Mouse (Mus musculus): Measurements from ENCODE around the gene Camta1. TPM values are rescaled to one million over a fixed set of nuclear protein-coding genes. Genes with fewer than 3 reads are reported as not detected.

The Camta1 gene
- polyA plus RNA-seq, 1 experiment = 13.4 TPM

DNA sequence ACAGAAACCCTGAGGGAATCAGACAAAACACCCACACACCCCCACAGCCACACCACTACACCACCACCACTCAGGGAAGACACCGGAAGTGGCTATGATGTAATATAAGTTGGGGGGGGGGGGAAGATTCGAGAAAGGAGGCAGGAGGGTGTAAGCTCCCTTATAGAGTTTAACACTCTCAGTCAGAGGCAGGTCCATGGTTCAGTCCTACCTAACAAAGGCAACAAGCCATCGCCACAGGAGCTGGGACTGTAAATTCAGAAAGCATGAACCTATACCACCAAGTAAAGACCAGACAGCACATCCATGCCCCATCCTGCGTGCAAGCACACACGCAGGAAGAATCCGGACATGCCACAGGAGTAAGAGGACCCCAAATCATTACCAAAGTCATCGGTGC lies 772.4 kb downstream of the Camta1 start, which contains the start of gene Gm13090:
Gm13090 (plus strand) TSS at position 301 of the 400 bp plus-strand sequence.
- no peaks in the 10 kb centered on the region for H3K36me3 ChIP-seq (replicated peaks; ENCODE audit: low read length)
- H3K4me3 ChIP-seq (replicated peaks) = no peak within 1 kb of the TSS
- H3K9me3 ChIP-seq = 0 out of 2 replicates have a peak, but pooled peaks cover 6% of the 10 kb centered on the region
- TF ChIP-seq FLI1 (IDR thresholded peaks at IDR 0.05; ENCODE audit: low read length) (no peak), GATA1 (IDR thresholded peaks at IDR 0.05; ENCODE audit: borderline replicate concordance, low read length) (no peak)
- H3K27me3 ChIP-seq (replicated peaks) = peaks cover 27% of the 10 kb centered on the region
- peaks cover 4% of the 10 kb centered on the region; the same call in 1 of the 2 replicates for H3K4me1 ChIP-seq

- 0 out of 2 replicates have a peak, but pooled peaks cover 6% of the 10 kb centered on the region for H3K9me3 ChIP-seq
- H3K4me1 ChIP-seq = peaks cover 4% of the 10 kb centered on the region; the same call in 1 of the 2 replicates
- H3K36me3 ChIP-seq (replicated peaks; ENCODE audit: low read length) = no peaks in the 10 kb centered on the region
- H3K27me3 ChIP-seq (replicated peaks) = peaks cover 27% of the 10 kb centered on the region
- H3K4me3 ChIP-seq (replicated peaks) = no peak overlapping the region
- TF ChIP-seq FLI1 (IDR thresholded peaks at IDR 0.05; ENCODE audit: low read length) = no peak
- no peak for TF ChIP-seq GATA1 (IDR thresholded peaks at IDR 0.05; ENCODE audit: borderline replicate concordance, low read length)
These were observed 772.9 kb downstream of the Camta1 start for GRCm38 (mm10) chr4:151088819-151089218.

GRCm38 (mm10) chr4:151087358-151087757 lies 774.3 kb downstream of the Camta1 start:
- Histone ChIP-seq H3K4me1 (peaks cover 17% of the 10 kb centered on the region), H3K27me3 (replicated peaks) (peaks cover 25% of the 10 kb centered on the region), H3K4me3 (replicated peaks) (no peak overlapping the region), H3K9me3 (0 out of 2 replicates have a peak, but pooled peaks cover 6% of the 10 kb centered on the region), H3K36me3 (replicated peaks; ENCODE audit: low read length) (no peaks in the 10 kb centered on the region)
- TF ChIP-seq GATA1 (IDR thresholded peaks at IDR 0.05; ENCODE audit: borderline replicate concordance, low read length) (no peak), FLI1 (IDR thresholded peaks at IDR 0.05; ENCODE audit: low read length) (no peak)

- 0 out of 2 replicates have a peak, but pooled peaks cover 6% of the 10 kb centered on the region for H3K9me3 ChIP-seq
- H3K27me3 ChIP-seq (replicated peaks) = peaks cover 24% of the 10 kb centered on the region
- H3K4me3 ChIP-seq (replicated peaks) = no peak overlapping the region
- peaks cover 12% of the 10 kb centered on the region for H3K4me1 ChIP-seq
- TF ChIP-seq GATA1 (IDR thresholded peaks at IDR 0.05; ENCODE audit: borderline replicate concordance, low read length) = no peak
- TF ChIP-seq FLI1 (IDR thresholded peaks at IDR 0.05; ENCODE audit: low read length) = no peak
- H3K36me3 ChIP-seq (replicated peaks; ENCODE audit: low read length) = no peaks in the 10 kb centered on the region
These were observed 778.6 kb downstream of the Camta1 start for GRCm38 (mm10) chr4:151083027-151083426.

GRCm38 (mm10) chr4:151081977-151082376 lies 779.7 kb downstream of the Camta1 start:
- Histone ChIP-seq H3K9me3 (0 out of 2 replicates have a peak, but pooled peaks cover 6% of the 10 kb centered on the region), H3K4me1 (peaks cover 12% of the 10 kb centered on the region), H3K4me3 (replicated peaks) (no peak overlapping the region), H3K36me3 (replicated peaks; ENCODE audit: low read length) (no peaks in the 10 kb centered on the region), H3K27me3 (replicated peaks) (peaks cover 30% of the 10 kb centered on the region)
- TF ChIP-seq FLI1 (IDR thresholded peaks at IDR 0.05; ENCODE audit: low read length) (no peak), GATA1 (IDR thresholded peaks at IDR 0.05; ENCODE audit: borderline replicate concordance, low read length) (no peak)

DNA sequence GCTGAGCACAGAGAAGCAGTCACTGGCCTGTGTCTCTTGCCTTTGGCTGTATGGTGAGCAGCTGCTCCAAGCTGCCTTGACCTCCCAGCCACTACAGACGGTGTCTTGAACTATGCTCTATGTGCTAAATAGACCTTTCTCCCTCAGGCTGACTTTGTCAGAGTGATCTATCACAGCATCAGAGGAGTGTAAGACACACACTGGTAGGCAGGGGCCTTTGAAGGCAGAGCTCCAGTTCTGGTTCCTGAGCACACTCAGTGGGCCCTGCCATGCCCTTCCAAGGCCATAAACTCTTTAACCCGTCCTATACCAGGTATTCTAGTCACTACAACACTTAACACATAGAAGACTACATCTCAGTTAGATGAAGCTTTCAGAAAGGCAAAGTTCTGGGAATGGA lies 780.3 kb downstream of the Camta1 start:
- peaks cover 30% of the 10 kb centered on the region for H3K27me3 ChIP-seq (replicated peaks)
- no peak overlapping the region for H3K4me3 ChIP-seq (replicated peaks)
- peaks cover 12% of the 10 kb centered on the region for H3K4me1 ChIP-seq
- no peak for TF ChIP-seq FLI1 (IDR thresholded peaks at IDR 0.05; ENCODE audit: low read length)
- TF ChIP-seq GATA1 (IDR thresholded peaks at IDR 0.05; ENCODE audit: borderline replicate concordance, low read length) = no peak
- H3K9me3 ChIP-seq = 0 out of 2 replicates have a peak, but pooled peaks cover 6% of the 10 kb centered on the region
- no peaks in the 10 kb centered on the region for H3K36me3 ChIP-seq (replicated peaks; ENCODE audit: low read length)

- TF ChIP-seq FLI1 (IDR thresholded peaks at IDR 0.05; ENCODE audit: low read length) (no peak), GATA1 (IDR thresholded peaks at IDR 0.05; ENCODE audit: borderline replicate concordance, low read length) (no peak)
- no peak overlapping the region for H3K4me3 ChIP-seq (replicated peaks)
- no peaks in the 10 kb centered on the region for H3K36me3 ChIP-seq (replicated peaks; ENCODE audit: low read length)
- no peaks in the 10 kb centered on the region for H3K9me3 ChIP-seq
- H3K27me3 ChIP-seq (replicated peaks) = peaks cover 44% of the 10 kb centered on the region
- peaks cover 13% of the 10 kb centered on the region for H3K4me1 ChIP-seq
These were observed 786.9 kb downstream of the Camta1 start for GRCm38 (mm10) chr4:151074817-151075216.

DNA sequence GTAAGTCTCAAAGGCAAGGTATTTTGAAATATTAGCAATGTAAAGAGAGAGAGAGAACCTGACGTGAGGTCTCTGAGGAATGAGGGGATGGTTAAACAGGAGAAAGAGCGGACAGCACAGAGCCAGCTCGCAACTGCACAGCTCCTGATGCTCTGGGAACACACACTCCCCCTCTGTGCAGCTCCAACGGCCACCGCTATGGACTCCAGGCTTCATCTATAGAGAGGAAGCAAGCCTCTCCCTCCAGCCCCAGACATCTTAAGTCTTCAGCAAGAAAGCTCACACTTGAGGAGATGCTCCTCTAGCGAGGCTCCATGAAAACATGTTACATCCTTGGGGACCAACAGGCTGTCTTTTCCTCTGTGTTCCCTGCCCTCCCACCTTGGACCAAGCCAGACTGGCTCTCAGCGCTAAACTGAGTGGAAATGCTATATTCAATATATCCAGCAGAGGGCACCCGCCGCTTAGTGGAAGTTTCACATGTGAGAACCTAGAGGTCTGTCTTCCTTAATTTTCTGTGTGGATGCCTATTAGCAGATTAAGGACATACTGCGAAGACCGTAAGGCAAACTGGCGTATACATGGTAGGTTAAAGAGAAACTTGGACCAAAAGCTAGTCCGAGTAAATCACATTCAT lies 788.5 kb downstream of the Camta1 start:
- Histone ChIP-seq H3K9me3 (no peaks in the 10 kb centered on the region), H3K27me3 (replicated peaks) (peaks cover 45% of the 10 kb centered on the region), H3K36me3 (replicated peaks; ENCODE audit: low read length) (no peaks in the 10 kb centered on the region), H3K4me1 (peaks cover 21% of the 10 kb centered on the region), H3K4me3 (replicated peaks) (no peak overlapping the region)
- TF ChIP-seq FLI1 (IDR thresholded peaks at IDR 0.05; ENCODE audit: low read length) = no peak
- no peak for TF ChIP-seq GATA1 (IDR thresholded peaks at IDR 0.05; ENCODE audit: borderline replicate concordance, low read length)

GRCm38 (mm10) chr4:151070962-151071361 lies 790.7 kb downstream of the Camta1 start:
- peak overlapping the region; percentile 70 for H3K4me3 ChIP-seq (replicated peaks)
- no peaks in the 10 kb centered on the region for H3K9me3 ChIP-seq
- H3K27me3 ChIP-seq (replicated peaks) = peaks cover 40% of the 10 kb centered on the region
- H3K4me1 ChIP-seq = peaks cover 21% of the 10 kb centered on the region
- TF ChIP-seq FLI1 (IDR thresholded peaks at IDR 0.05; ENCODE audit: low read length) (no peak), GATA1 (IDR thresholded peaks at IDR 0.05; ENCODE audit: borderline replicate concordance, low read length) (no peak)
- H3K36me3 ChIP-seq (replicated peaks; ENCODE audit: low read length) = no peaks in the 10 kb centered on the region

- no peaks in the 10 kb centered on the region for H3K36me3 ChIP-seq (replicated peaks; ENCODE audit: low read length)
- H3K9me3 ChIP-seq = no peaks in the 10 kb centered on the region
- H3K4me3 ChIP-seq (replicated peaks) = no peak overlapping the region
- peaks cover 29% of the 10 kb centered on the region for H3K27me3 ChIP-seq (replicated peaks)
- TF ChIP-seq GATA1 (IDR thresholded peaks at IDR 0.05; ENCODE audit: borderline replicate concordance, low read length) (no peak), FLI1 (IDR thresholded peaks at IDR 0.05; ENCODE audit: low read length) (no peak)
- peaks cover 21% of the 10 kb centered on the region for H3K4me1 ChIP-seq
These were observed 792.9 kb downstream of the Camta1 start for GRCm38 (mm10) chr4:151068751-151069150.
